Mouse (Mus musculus): ENCODE results near the gene Taf1c. TPM values are rescaled to one million over a fixed set of nuclear protein-coding genes. Genes with fewer than 3 reads are reported as not detected.

Gene Taf1c
- 10 to 100 TPM; 10.7 to 11.8 (median 11.5) TPM for total RNA-seq (2022)

DNA sequence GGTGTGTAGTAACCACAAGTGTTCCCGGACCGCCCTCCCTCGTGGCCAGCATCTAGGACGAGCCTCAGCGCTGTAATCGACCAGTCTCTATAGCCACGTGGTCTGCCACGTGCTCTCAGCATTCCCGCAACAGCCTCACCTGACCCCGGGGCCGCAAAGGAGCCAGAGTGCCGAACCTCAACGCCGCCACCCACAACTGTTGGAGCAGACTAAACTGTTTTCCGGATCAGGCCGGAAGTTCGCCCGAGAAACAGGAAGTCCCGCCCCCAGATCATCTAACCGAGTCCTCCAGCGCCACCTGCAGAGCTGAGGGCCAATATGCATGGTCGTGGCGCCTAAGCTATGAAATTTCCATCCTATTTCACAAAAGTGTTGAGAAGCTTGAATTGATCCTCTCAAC, at the start of gene Taf1c:
TSS of gene Taf1c (minus strand) at position 227 of the 400 bp plus-strand sequence.
- DNase-seq (ENCODE audit: low spot score in 2 of 2) = peak; percentile 86 to 91

DNA sequence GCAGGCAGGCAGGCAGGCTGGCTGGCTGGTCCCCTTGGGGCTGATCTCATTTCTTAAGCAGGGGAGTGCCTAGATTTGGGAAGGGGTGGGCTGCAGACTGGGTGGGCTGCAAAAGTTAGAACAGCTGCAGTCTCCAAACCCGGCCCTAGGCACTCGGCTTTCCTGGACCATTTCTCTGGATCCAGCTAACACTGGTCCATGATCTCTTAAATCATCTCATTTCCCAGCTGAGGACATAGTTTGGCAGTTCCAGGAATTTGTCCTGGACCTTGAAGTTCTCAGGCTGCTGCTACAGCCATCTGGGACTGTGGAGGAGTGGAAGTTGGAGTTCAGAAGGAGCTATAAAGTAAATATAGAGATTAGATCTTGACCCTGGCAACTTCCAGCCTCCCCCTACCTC, 46.3 kb upstream of the Taf1c start:
- no peak for DNase-seq (ENCODE audit: low spot score in 2 of 2)

DNA sequence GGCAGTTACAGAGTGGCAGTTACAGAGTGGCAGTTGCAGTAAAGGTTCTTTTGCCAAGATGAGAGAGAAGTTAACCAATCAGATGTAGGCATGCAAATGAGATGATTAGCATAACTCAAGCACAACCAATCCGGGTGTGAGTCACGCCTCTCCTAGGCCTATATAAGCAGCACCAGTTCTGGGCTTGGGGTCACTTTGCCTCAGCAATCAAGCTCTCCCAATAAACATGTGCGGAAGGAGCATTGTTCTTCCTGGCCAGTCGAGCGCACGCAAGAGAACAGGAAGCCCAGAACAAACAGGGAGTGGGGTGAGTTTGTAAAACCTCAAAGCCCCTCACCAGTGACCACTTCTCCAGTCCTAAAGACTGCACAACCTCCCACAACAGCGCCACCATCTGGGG, 41.8 kb upstream of the Taf1c start:
- DNase-seq (ENCODE audit: low spot score in 2 of 2) = no peak

DNA sequence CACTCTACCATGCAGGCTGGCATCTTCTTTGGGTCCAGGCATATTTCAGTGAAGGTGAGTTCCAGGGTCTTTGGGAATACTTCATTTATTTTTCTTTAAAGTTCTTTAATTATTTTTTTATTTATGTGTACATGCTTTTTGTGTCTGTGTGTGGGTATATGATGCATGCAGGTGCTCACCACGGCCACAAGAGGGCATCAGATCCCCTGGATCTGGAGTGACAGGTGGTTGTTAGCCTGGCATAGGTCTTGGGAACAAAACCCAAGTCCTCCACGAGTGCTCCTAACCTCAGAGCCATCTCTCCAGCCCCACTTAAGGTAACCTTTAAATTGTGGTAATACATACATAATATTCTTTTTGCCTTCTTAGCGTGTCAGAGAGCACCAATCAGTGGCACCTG, 41.2 kb upstream of the Taf1c start:
- no peak for DNase-seq (ENCODE audit: low spot score in 2 of 2)

DNA sequence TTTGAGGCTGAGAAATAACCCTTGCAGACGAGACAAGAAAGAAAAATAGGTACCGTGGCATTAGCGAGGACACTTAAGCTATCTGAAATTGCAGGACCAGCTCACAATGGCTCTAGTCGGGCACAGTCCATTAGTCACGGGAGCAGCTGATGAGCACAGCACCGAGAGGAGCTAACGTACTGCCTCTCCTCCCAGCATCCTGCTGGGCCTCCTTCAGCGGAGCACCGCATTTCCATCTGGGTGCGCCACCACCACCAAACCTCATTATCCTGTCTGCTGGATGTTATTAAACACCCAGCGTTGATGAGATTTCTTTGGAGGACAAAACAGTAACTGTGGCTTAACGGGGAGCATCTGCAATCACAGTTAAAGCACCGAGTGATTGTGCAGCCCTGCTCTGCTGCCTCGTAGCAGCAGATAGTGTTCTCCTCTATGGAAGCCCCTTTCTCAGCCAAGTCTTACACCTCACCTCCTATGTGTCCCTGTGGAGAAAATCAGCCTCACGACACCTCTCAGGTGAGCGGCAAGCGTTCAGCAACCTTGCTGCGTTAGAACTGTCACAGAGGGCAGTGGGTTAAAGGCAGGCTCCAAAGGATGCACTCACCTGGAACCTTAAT, 40.1 kb upstream of the Taf1c start:
- no peak for DNase-seq (ENCODE audit: low spot score in 2 of 2)

DNA sequence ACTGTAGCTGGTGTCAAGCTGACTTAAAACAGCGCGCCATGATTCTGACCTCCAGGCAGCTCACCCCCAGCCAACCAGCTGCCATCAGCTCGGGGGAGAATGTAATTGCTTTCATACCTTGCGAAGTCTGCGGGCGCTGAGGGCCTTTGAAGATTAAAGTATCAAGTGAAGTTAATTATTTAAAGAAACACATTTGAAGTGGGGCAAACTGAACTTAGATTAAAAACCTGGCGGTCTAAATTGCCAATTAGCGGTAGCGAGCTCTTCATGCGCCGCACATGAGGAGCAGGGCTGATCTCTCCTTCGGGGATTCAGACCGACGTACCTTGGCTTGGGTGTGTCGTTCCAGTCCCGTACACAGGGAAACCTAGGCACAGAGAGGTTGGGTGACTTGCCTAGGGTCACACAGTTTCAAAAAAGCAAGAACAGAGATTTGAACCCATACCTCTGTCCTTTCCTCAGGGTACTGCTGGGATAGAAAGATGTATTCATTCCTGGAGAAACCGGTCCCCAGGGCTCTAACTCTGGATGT, 39.5 kb upstream of the Taf1c start:
- DNase-seq (ENCODE audit: low spot score in 2 of 2) = no peak

DNA sequence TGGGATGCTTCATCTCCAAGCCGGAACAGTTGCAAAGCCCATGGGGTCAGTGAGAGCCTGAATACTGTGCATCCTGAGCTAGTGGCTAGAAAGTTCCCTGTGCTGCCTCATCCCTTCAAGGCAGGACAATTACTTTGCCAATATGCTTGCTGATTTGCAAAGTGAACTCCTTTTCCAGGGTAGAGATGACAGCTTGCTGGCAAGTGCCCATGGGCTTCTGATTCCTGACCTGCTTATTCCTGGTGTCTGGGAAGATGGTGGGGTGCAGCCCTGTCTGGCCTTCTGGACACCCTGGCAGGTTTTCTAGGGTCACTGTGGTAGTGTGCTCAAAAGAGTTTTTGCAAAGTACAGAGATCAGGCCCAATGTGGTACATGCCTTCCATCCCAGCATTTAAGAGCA, 37.9 kb upstream of the Taf1c start:
- no peak for DNase-seq (ENCODE audit: low spot score in 2 of 2)

DNA sequence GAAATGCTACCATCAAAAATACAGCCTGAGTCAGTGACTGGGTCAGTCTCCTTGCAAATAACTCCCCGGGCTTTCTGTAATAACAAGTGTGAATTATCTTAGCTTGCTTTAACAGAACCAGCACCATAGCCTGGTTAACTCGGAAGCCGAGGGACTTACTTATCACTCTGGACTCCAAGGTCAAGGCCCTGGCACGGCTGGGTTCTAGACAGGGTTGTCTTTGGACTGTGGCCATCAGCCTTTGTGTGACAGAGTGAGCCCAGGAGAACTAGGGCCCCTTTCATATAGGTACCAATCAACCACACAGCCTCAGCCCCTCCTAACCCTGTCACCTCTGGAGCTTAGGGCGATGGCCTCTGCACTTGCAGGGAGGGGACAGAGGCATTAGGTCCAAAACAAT, 36.0 kb upstream of the Taf1c start:
- no peak for DNase-seq (ENCODE audit: low spot score in 2 of 2)

DNA sequence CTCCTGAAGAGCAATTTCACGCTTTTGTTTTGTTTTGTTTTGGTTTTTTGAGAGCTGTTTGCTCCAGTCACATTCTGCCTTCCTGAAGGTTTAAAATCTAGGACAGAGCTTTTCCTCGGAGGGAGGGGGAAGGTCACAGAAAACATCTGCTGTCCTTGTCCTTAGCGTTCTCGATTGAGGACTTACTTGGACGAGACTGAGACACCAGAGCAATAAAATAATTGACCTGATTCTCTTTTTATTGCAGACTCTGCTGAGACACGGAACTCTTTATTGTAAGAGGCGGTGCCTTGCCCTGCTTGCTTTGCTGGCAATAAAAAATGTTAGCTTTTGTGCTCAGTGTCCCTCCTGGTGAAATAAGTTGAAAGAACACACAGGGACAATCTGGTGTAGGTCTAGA, 34.8 kb upstream of the Taf1c start:
- DNase-seq (ENCODE audit: low spot score in 2 of 2) = no peak

DNA sequence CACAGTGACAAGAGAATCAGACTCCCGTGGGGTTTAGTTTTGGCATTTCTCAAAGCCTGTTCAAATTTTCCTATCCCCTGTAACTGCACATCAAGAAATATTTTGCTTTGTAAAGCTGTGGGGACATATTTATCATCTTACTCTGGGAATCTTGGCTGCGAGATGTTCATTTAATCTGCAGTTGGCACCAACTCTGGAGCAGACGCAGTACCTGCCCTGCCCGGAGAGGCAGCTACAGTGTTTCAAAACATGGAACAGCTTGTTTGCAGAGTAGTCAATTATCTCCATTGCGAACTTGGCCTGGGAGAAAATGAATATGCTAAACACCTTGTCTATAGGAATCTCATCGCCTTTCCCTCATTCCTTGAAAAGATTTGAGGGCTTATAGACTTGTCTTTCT, 33.2 kb upstream of the Taf1c start:
- no peak for DNase-seq (ENCODE audit: low spot score in 2 of 2)

DNA sequence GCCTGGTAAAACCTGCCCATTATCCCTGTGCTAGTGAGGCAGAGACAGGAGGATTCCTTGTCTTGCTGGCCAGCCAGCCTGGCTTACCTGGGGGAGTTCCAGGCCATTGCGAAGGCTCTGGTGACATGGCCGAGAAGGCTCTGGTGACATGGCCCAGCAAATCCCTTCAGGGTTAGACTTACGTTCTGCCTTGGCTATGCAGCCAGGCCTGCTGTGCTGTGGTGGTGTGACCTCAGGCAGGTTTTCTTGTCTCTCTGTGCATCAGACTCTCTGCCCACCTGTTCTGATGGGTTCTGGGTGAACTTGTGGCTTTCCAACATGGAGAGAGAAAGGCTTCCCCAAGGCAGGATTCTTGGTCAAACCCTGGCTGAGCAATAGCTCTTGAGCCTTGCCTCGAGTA, 32.4 kb upstream of the Taf1c start:
- no peak for DNase-seq (ENCODE audit: low spot score in 2 of 2)

DNA sequence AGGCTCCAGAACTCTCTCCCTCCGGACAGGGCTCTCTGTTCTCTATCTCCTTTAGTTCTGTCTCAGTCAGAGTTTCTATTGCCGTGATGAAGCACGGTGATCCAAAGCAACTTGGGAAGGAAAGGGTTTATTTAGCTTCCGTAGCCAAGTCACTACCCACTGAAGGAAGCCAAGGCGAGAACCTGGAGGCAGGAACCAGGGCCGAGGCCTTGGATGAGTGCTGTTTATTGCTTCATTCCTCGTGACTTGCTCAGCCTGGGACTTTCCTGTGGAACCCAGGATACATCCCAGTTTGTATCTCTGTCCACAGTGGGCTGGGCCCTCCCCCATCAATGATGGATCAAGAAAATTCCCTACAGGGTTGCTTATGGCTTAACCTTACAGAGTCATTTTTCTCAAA, 31.7 kb upstream of the Taf1c start:
- DNase-seq (ENCODE audit: low spot score in 2 of 2) = no peak

DNA sequence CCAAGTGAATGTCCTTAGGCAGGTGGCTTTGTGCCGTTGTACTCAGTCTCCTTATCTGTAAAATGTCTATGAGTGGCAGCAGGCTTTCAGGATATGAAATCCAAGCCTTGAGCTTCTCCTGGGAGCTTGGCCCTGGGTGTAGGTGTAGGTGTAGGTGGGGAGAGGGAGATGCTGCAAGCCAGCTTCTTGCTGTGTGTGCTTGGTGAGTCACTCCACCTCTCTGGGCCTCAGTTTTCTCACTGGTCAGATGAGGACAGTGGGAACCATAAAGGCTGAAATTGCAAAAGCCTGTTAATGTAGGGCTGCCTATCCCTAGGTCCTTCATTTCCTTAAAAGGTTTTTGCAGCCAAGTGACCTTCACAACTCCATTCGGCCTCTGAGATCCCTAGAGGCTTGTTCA, 30.9 kb upstream of the Taf1c start:
- DNase-seq (ENCODE audit: low spot score in 2 of 2) = no peak

DNA sequence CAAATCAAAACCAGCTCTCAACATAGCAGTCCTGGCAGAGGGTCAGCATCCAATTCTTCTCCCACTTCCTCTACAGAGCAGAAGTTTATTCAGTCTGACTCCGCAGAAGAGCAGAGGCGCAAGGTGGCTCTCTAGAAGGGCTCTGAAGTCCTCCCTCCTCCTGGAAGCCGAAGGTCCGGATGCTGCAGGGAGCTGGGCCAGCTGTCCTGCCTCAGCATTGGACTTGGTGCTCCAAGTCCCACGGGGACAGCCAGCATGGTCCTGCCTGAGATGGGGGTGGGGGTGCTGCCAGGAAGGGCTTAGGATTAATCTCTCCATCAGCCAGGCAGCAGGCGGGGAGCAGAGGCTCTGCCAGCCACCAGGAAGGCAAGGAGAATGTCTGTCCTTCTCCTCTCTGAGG, 30.4 kb upstream of the Taf1c start, which contains the start of gene Kcng4:
TSS of gene Kcng4 (minus strand) at position 303 of the 400 bp plus-strand sequence.
- DNase-seq (ENCODE audit: low spot score in 2 of 2) = no peak

DNA sequence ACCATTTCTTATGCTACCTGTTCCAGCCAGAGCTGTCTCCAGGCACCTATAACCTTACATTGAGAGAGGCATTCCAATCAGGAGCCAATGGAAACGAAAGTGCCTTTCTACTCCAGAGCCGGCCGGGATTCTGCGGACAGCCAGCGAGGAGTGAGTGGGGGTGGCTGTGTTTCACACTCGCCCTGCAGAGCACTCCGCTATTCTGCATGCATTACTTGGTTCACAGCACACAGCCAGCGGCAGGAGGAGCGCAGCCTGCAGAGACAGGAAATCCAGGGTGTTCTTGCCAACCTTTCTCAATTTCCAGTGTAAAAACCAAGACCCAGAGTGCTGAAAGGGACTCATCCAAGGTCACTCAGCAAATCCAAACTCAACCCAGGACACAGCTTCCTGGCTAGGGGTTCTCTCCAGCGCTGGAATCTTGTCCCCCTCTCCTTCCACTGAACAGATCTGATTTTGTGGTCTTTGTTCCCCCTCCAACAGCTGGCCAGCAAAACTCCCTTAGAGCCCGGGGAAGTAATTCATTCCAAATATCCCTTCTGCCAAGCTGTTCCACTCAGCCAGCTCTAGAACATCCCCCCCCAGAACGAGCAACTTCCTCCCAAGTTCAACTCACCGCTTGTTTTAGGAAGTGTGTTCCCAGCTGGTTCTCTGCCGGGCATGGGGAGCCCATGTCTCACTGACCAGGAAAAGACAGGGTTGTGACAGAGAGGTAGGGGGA, 29.8 kb upstream of the Taf1c start:
- DNase-seq (ENCODE audit: low spot score in 2 of 2) = no peak

DNA sequence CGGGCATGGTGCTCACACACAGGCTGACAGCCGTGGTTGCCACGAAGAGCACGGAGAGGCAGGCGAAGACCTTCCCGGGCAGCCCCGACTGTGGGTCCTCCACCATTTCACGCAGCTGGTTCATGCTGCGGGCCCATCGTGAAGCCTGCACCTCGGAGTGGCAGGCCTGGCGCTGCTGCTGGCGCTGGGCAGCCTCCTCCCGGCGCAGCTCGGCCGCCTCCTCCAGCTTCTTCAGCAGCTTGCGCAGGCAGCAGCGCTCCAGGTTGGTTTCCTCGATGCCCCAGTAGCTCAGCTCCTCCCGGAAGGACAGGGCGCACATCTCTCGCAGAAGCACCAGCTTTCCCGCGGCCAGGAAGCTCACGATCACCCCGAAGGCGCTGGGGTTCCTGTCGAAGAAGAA, 27.9 kb upstream of the Taf1c start:
- no peak for DNase-seq (ENCODE audit: low spot score in 2 of 2)

DNA sequence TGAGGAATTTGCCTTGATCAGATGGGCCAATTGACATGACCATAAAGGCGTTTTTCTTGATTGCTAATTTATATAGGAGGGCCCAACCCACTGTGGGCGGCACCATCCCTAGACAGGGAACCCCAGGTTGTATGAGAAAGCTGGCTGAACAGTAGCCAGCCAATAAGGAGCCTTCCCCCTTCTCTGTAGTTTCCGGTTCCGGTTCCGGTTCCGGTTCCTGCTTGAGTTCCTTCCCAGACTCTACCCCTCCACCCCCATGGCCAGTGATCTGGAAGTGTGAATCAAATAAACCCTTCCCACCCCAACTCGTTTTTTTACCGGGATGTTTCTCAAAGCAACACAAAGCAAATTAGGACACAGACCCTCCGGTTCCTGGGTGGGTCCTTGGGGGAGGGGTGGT, 27.2 kb upstream of the Taf1c start:
- no peak for DNase-seq (ENCODE audit: low spot score in 2 of 2)

DNA sequence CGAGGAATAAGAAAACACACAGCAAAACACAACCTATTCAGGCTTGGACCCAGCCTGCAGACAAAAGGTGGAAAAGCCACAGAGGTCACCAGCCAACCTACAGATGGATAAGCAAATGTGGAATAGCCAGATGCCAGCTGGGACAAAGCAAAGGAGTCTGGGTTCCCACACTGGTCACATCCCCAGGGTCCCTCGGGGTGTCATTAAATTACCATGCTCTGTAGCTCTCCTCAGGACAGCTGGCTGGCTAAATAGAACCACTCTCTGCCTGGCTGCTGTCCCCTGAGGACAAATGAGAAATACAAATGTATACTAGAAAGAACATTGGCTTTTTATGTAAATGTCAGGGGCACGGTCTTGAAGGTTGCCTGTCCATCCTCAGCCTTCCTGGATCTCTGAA, 25.8 kb upstream of the Taf1c start:
- no peak for DNase-seq (ENCODE audit: low spot score in 2 of 2)

DNA sequence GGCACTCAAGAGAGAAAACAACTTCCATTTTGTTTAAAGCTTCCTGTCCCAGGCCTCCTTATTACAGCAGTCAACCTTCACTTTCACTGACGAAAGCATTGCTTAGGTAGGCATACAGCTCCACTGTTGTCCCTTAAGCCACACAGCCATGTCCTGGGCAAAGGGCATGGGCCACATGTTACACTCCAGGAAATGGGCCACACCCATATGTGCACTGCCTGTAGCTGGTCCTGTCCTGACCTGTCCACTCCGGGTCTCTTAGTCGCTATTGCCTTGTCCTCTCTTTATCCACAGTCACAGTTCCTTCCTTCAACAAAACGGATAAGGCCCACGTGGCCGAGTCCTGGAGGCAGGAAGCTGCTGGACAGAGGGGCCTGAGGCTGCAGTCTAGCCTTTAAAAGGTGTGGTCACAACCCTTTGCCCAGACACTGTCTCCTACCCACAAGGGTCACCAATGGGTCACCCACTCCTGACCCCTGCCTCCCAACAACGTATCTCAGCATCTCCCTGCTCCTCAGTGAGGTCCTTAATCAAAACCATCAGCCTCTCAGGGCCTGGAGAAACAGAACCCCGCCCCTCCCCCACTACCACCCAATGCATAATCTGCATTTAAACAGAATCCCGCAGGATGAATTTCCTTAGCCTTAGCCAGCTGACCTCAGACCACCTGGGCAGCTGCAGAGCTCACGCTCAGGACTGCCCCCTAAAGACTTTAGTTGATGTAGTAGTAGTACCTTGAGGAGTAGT, 22.8 kb upstream of the Taf1c start:
- DNase-seq (ENCODE audit: low spot score in 2 of 2) = no peak

DNA sequence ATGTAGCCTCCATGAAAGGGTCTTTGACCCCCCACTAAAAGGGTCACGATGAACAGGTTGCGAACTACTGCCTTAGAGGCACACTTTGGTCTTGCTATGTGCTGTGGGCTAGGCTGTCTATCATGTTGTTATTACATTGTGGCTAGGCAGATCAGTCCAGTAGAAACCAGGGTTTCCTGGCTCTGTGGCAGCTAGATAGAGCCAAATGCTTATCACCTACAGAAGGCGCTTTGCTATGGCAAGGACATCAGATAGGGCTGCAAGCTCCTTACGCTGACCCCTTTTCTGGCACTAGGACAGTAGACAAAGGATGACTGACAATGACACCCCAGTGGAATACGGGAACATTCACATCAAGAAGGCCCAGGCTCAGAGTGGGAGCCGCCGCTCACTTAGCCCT, 22.2 kb upstream of the Taf1c start:
- DNase-seq (ENCODE audit: low spot score in 2 of 2) = no peak

DNA sequence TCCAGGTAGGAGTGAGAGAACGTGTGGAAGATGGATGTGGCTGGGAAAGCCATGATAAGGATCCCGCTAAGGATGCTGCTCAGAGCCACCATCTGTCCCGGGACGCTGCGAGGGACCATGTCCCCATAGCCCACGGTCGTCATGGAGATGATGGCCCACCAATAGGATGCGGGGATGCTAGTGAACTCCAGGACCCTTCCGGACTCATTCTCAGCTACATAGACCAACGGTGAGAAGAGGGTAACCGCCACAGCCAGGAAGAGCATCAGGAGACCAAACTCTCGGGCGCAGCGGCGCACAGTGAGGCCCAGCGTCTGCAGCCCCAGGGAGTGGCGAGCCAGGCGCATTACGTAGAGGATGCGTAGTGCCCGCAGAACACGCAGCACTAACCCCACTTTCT, 20.8 kb upstream of the Taf1c start:
- no peak for DNase-seq (ENCODE audit: low spot score in 2 of 2)

DNA sequence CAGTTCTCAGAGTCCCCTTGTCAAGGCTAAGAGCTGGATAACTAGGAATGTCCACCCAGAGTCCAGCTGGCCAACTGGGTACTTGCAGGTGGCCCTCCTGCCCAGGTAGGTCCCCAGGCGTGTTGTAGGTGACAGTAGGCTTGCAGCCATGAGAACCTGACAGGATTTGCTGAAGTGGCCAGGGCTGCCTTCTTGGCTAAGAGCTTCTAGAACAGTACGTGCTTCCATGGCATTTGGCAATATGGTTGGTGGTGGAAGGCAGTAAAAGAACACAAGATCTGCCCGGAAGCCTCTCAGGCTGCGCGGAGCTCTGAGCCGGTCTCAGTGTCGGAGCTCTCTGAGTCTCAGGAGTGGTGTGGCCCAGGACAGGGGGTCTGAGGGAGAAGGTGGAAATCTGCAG, 19.9 kb upstream of the Taf1c start:
- no peak for DNase-seq (ENCODE audit: low spot score in 2 of 2)
